Mouse (Mus musculus): ENCODE data around the gene Sipa1l2.

GRCm38 (mm10) chr8:125390506-125390895 lies 179.1 kb downstream of the Sipa1l2 start:
- TF ChIP-seq CTCF (IDR thresholded peaks at IDR 0.05; ENCODE audit: low read depth) (no peak), EP300 (IDR thresholded peaks at IDR 0.05; ENCODE audit: low read depth) (no peak)
